Mouse (Mus musculus) limb, embryonic 12.5 days (tissue): ENCODE results near the gene Pamr1. TPM values are rescaled to one million over a fixed set of nuclear protein-coding genes. Genes with fewer than 3 reads are reported as not detected.

Experiments used
- ATAC-seq: fragments of 200-750 bp; cut with Nextera tagmentation; 2 replicates; pipeline ENCODE4 v1.8.0; 2017; ENCODE audit warnings: low read depth, moderate TSS enrichment; ENCODE audit not compliant: insufficient number of reproducible peaks, insufficient read depth, low FRiP score, low TSS enrichment
- H3K27ac ChIP-seq: fragments of 300-500 bp; sonication (generic); 2 replicates; pipeline ENCODE4 v1.5.1; 2016; ENCODE audit warnings: mild to moderate bottlenecking, moderate library complexity
- H3K27me3 ChIP-seq: fragments of 300-500 bp; sonication (generic); 2 replicates; pipeline ENCODE4 v1.6.1; 2016; ENCODE audit warnings: mild to moderate bottlenecking, moderate library complexity
- H3K36me3 ChIP-seq: fragments of 300-500 bp; sonication (generic); 2 replicates; pipeline ENCODE4 v1.6.1; 2016; ENCODE audit warnings: mild to moderate bottlenecking, moderate library complexity
- H3K4me1 ChIP-seq: fragments of 300-500 bp; sonication (generic); replicated peaks from 2 replicates; pipeline ENCODE4 v1.6.1; 2016
- H3K4me2 ChIP-seq: fragments of 300-500 bp; sonication (generic); 2 replicates; pipeline ENCODE4 v1.6.1; 2016; ENCODE audit warnings: mild to moderate bottlenecking, moderate library complexity
- H3K4me3 ChIP-seq: fragments of 300-500 bp; sonication (generic); replicated peaks from 2 replicates; pipeline ENCODE4 v1.5.1; 2016; ENCODE audit warnings: mild to moderate bottlenecking
- H3K9ac ChIP-seq: fragments of 300-500 bp; sonication (generic); replicated peaks from 2 replicates; pipeline ENCODE4 v1.6.1; 2016; ENCODE audit warnings: mild to moderate bottlenecking, moderate library complexity
- H3K9me3 ChIP-seq: fragments of 300-500 bp; sonication (generic); 2 replicates; pipeline ENCODE4 v1.6.1; 2016; ENCODE audit warnings: mild to moderate bottlenecking, moderate library complexity
- WGBS: fragments of 180-500 bp; shearing (Covaris S2); methylation state at CpG from one replicate; pipeline ENCODE4 v1.1.7; 2016; 5-methylcytosine and 5-hydroxymethylcytosine counted together
- polyA plus RNA-seq: library from polyadenylated mRNA; unstranded; fragments of >200 nt; fragmentation: Nextera tagmentation; extraction: Ambion mirVana; gene quantifications from 2 replicates; pipeline ENCODE4 v1.2.1, GENCODE M21; 2016

The Pamr1 gene
- polyA plus RNA-seq, 1 experiment from 2014 or later, result 18.8 TPM

GRCm38 (mm10) chr2:102638690-102639089, 88.9 kb downstream of the Pamr1 start:
- Histone ChIP-seq H3K4me2 (no peak overlapping the region), H3K4me1 (no peaks in the 10 kb centered on the region), H3K27me3 (no peaks in the 10 kb centered on the region), H3K36me3 (no peaks in the 10 kb centered on the region), H3K9me3 (no peaks in the 10 kb centered on the region), H3K4me3 (no peak overlapping the region), H3K27ac (no peak overlapping the region), H3K9ac (no peak overlapping the region)
- ATAC-seq, result no peak
- 85% methylated on average over 2 of the region's 2 CpGs for WGBS

DNA sequence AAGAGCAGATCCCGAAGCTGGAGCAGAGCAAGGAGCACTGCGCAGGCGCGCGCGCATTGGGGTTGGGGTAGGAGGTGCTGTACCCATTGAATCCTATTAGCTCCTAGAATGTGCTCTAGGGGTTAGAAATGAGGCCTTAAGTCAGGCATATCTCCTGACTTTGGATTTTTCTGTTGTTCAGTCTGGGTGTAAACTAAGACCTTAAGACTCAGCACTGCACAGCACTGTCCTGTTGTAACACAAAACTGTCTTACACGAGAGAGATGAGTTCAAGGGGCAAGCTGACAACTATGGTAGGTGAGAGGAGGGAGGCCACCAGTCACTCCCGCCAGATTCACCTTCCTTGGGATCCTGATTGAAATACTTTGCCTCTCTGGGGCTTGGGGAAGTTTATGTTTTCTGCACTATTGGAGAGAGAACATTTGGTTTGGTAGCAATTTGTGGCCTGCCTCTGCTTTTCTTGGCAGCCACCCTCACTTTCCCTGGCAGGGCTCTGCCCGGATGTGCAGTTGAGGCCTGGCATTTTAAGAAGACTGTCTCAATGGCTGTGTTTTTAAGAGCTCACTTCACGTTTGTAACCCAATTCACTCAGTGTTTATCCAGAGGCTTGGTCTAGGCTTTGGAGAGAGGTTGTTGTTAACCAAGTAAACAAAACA, 99.2 kb downstream of the Pamr1 start:
- no peak for ATAC-seq
- Histone ChIP-seq H3K36me3 (no peaks in the 10 kb centered on the region), H3K27me3 (no peaks in the 10 kb centered on the region), H3K9me3 (no peaks in the 10 kb centered on the region), H3K4me1 (no peaks in the 10 kb centered on the region), H3K27ac (no peak overlapping the region), H3K4me2 (no peak overlapping the region), H3K4me3 (no peak overlapping the region), H3K9ac (no peak overlapping the region)
- 72% methylated on average over 10 of the region's 10 CpGs for WGBS

DNA sequence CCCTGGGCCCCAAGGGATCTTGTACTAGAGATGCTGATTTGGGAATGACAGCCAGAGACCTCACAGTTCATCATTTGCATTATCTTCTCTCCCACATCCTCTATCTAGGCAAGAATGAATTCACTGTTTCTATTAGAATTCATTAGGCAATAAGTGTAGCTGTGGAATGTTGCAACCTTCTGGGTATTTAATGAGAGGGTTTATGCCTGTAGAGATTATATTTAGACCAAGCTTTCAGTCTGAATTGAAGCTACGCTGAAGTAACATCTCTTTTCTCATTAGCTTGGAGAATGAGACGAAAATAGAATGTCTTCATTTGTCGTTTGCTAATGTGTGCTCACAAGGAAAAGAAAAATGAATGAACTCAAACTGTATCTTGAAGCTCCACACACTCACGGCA, 100.5 kb downstream of the Pamr1 start:
- Histone ChIP-seq H3K4me3 (no peak overlapping the region), H3K9me3 (no peaks in the 10 kb centered on the region), H3K9ac (no peak overlapping the region), H3K27me3 (no peaks in the 10 kb centered on the region), H3K27ac (no peak overlapping the region), H3K4me1 (no peaks in the 10 kb centered on the region), H3K4me2 (no peak overlapping the region), H3K36me3 (no peaks in the 10 kb centered on the region)
- WGBS, result 88% methylated on average over 4 of the region's 4 CpGs
- no peak for ATAC-seq

DNA sequence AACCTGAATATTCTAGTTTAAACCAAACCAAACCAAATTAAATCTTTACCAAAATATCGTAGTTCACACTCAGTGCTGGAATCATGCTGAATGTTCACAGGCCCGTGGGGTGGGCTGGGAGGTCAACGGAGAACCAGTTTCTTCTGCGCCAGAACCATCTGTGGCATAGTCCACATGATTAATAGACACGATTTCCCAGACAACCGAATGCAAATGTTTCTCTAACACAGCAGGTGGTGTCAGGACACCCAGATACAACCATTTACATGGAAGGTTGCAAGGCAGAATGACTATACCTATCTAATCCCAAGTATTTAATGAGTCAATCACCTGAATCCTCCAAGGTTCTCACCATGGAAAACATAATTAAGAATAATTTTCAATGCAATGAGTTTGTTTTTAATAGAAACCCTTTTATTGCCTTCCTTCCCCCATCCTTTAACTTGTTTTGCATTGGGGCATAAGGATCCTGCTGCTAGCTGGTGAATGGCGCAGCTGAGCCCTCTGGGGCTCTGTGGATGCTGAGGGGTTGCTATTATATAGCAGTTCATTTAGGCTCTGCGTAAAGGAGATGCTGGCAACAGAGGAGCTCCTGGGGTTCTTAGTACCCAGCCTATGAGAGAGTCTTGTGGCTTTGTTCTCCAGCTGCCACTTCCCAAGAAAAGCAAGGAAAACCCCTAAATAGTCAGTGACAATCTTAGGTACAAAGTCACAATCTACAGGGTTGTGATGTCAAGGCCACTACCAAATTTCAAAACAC, 106.3 kb downstream of the Pamr1 start:
- H3K27ac ChIP-seq, result no peak overlapping the region
- no peak for ATAC-seq
- no peak overlapping the region for H3K9ac ChIP-seq
- no peaks in the 10 kb centered on the region for H3K36me3 ChIP-seq
- WGBS, result 65% methylated on average over 8 of the region's 8 CpGs
- peaks cover 12% of the 10 kb centered on the region for H3K4me1 ChIP-seq
- H3K27me3 ChIP-seq, result peaks cover 42% of the 10 kb centered on the region
- H3K9me3 ChIP-seq, result no peaks in the 10 kb centered on the region
- no peak overlapping the region for H3K4me2 ChIP-seq
- no peak overlapping the region for H3K4me3 ChIP-seq

DNA sequence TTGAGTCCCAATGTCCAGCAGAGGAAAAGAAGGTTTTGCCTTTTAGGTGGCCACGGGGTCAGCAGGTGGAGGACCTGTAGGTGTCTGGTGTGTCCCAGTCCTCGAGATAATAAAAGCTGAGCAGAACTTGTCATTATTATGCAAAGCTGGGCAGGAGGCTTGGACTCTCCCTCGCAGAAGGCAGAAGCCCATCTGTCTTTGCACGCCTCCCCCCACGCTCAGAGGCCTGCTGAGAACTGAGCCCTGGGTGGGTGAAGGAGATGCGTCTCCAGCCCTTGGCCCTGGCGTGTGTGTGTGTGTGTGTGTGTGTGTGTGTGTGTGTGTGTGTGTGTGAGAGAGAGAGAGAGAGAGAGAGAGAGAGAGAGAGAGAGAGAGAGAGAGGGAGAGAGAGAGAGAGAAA, 107.9 kb downstream of the Pamr1 start:
- H3K4me3 ChIP-seq, result no peak overlapping the region

GRCm38 (mm10) chr2:102658163-102658660, 108.4 kb downstream of the Pamr1 start, which contains the start of gene Slc1a2:
Slc1a2 (plus strand) TSS chr2:102658659.
- H3K27ac ChIP-seq, result no peak within 1 kb of the TSS
- H3K36me3 ChIP-seq, result no peaks in the 10 kb centered on the region
- H3K27me3 ChIP-seq, result peaks cover 57% of the 10 kb centered on the region
- H3K9ac ChIP-seq, result peak within 1 kb of the TSS; percentile 64
- peak within 1 kb of the TSS; percentile 70 for H3K4me3 ChIP-seq
- no peak for ATAC-seq
- peaks cover 20% of the 10 kb centered on the region for H3K4me1 ChIP-seq
- no peaks in the 10 kb centered on the region for H3K9me3 ChIP-seq
- H3K4me2 ChIP-seq, result peak within 1 kb of the TSS; percentile 99
- WGBS, result 1% methylated on average over 20 of the region's 20 CpGs

More for the DNA sequence above, 107.9 kb downstream of the Pamr1 start:
- peaks cover 57% of the 10 kb centered on the region for H3K27me3 ChIP-seq
- H3K9ac ChIP-seq, result no peak overlapping the region
- H3K36me3 ChIP-seq, result no peaks in the 10 kb centered on the region
- no peaks in the 10 kb centered on the region for H3K9me3 ChIP-seq
- ATAC-seq, result no peak
- WGBS, result 11% methylated on average over 6 of the region's 7 CpGs
- peak overlapping the region; percentile 99; the same call in 1 of the 2 replicates for H3K4me2 ChIP-seq
- H3K27ac ChIP-seq, result no peak overlapping the region
- peaks cover 16% of the 10 kb centered on the region for H3K4me1 ChIP-seq

GRCm38 (mm10) chr2:102658661-102659520, 109.1 kb downstream of the Pamr1 start:
- H3K9me3 ChIP-seq, result no peaks in the 10 kb centered on the region
- ATAC-seq, result peak; percentile 77
- peaks cover 23% of the 10 kb centered on the region for H3K4me1 ChIP-seq
- under 1% methylated on average over 79 of the region's 80 CpGs for WGBS
- no peaks in the 10 kb centered on the region for H3K36me3 ChIP-seq
- peak overlapping the region; percentile 99 for H3K4me2 ChIP-seq
- H3K9ac ChIP-seq, result peak overlapping the region; percentile 64
- H3K4me3 ChIP-seq, result peak overlapping the region; percentile 70
- no peak overlapping the region for H3K27ac ChIP-seq
- peaks cover 58% of the 10 kb centered on the region for H3K27me3 ChIP-seq

DNA sequence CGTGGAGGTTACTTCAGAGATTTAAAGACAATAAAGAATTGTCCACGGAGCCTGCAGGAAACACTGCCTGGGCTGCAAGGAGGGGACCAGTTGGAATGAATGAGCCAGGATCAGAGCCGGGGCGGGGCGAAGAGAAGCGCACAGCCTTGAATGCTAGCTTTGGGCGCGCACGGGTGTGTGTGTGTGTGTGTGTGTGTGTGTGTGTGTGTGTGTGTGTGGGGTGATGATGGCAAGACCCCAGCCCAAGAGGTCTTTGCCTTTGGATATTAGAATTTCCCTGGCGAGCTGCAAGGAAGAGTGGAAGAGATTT, 109.7 kb downstream of the Pamr1 start:
- Histone ChIP-seq H3K9me3 (no peaks in the 10 kb centered on the region), H3K4me3 (peak overlapping the region; percentile 70), H3K4me2 (peak overlapping the region; percentile 99), H3K36me3 (no peaks in the 10 kb centered on the region), H3K9ac (no peak overlapping the region), H3K27ac (no peak overlapping the region), H3K27me3 (peaks cover 62% of the 10 kb centered on the region), H3K4me1 (peaks cover 23% of the 10 kb centered on the region)
- no peak for ATAC-seq
- WGBS, result 0% methylated on average over 10 of the region's 10 CpGs

- no peak overlapping the region for H3K4me3 ChIP-seq
- H3K9ac ChIP-seq, result no peak overlapping the region
- H3K4me2 ChIP-seq, result no peak overlapping the region
- WGBS, result 42% methylated on average over 2 of the region's 2 CpGs
- no peak overlapping the region for H3K27ac ChIP-seq
- no peaks in the 10 kb centered on the region for H3K9me3 ChIP-seq
- H3K4me1 ChIP-seq, result peaks cover 23% of the 10 kb centered on the region
- no peak for ATAC-seq
- H3K36me3 ChIP-seq, result no peaks in the 10 kb centered on the region
- peaks cover 62% of the 10 kb centered on the region for H3K27me3 ChIP-seq
These were observed 111.2 kb downstream of the Pamr1 start for GRCm38 (mm10) chr2:102661052-102661451.

DNA sequence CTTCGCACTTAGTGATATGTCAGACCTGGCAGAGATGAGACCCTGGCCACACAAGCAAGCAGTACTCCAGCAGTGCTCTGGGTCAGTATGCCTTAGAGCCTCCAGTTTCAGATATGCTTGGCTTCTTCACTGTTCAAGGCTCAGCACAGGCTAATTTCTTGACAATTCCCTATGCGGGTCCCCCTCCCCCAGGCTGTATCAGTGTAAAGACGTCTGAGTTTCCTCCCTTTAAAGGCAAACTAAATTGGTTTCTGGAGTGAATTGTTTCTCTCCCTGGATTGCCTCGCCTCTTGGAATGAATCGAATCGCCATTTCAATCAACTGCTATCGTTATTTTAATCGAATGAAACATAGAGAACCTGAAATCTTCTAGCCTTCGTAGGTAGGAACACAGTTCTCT, 113.1 kb downstream of the Pamr1 start:
- H3K4me3 ChIP-seq, result no peak overlapping the region
- no peaks in the 10 kb centered on the region for H3K9me3 ChIP-seq
- no peak overlapping the region for H3K4me2 ChIP-seq
- ATAC-seq, result no peak
- 66% methylated on average over 9 of the region's 9 CpGs for WGBS
- H3K4me1 ChIP-seq, result peaks cover 23% of the 10 kb centered on the region
- no peak overlapping the region for H3K27ac ChIP-seq
- H3K27me3 ChIP-seq, result peaks cover 51% of the 10 kb centered on the region
- H3K9ac ChIP-seq, result no peak overlapping the region
- H3K36me3 ChIP-seq, result no peaks in the 10 kb centered on the region

GRCm38 (mm10) chr2:102663339-102663738, 113.5 kb downstream of the Pamr1 start:
- no peak overlapping the region for H3K27ac ChIP-seq
- peaks cover 19% of the 10 kb centered on the region for H3K4me1 ChIP-seq
- no peaks in the 10 kb centered on the region for H3K9me3 ChIP-seq
- H3K4me2 ChIP-seq, result no peak overlapping the region
- H3K36me3 ChIP-seq, result no peaks in the 10 kb centered on the region
- H3K9ac ChIP-seq, result no peak overlapping the region
- H3K4me3 ChIP-seq, result no peak overlapping the region
- peaks cover 46% of the 10 kb centered on the region for H3K27me3 ChIP-seq
- ATAC-seq, result no peak
- 20% methylated on average over 6 of the region's 6 CpGs for WGBS
